8 mouse cellular contexts compared by ENCODE assay signal in the genomic region with DNA sequence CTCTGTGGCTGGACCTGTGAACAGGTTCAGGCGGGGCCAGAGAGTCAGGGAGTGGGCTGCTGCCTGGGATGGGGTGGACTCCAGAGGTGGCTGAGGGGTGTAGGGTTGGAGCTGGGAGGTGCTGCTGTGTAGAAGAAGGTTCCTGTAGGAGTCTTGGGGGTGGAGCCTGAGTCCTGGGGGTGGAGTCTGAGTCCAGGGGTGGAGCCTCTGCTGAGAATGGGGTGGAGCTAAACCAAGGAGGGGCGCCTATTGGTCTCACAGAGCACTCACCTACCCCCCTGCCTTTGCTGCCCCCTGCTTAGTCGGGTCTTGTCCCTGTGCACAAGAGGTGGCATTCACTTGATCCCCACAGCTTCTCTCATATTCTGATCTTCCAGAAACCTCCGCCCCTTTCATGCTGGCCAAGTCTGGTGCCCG. TPM values are rescaled to one million over a fixed set of nuclear protein-coding genes. Genes with fewer than 3 reads are reported as not detected.
DNase-seq lines count a peak whose midpoint lies in the region; ATAC-seq lines count a peak whose summit lies in the region.

No protein-coding gene starts in this region.

- ATAC-seq in cerebellum, adult (ENCODE audit: insufficient number of reproducible peaks, low FRiP score, low TSS enrichment) = peak; percentile 19
- peak; percentile 65 for ATAC-seq in forebrain, embryonic 13.5 days
- peak; percentile 31 for ATAC-seq in intestine, embryonic 15.5 days
- peak; percentile 48 for ATAC-seq in neural tube, embryonic 15.5 days (ENCODE audit: low FRiP score)

- no peak overlapping the region for H3K27ac ChIP-seq in forebrain, embryonic 13.5 days
- no peak overlapping the region for H3K27ac ChIP-seq in intestine, embryonic 15.5 days
- H3K27ac ChIP-seq in neural tube, embryonic 15.5 days (replicated peaks) = no peak overlapping the region

- no peaks in the 10 kb centered on the region for H3K36me3 ChIP-seq in forebrain, embryonic 13.5 days (ENCODE audit: poor library complexity, severe bottlenecking)
- H3K36me3 ChIP-seq in intestine, embryonic 15.5 days = no peaks in the 10 kb centered on the region
- no peaks in the 10 kb centered on the region for H3K36me3 ChIP-seq in neural tube, embryonic 15.5 days

- H3K9me3 ChIP-seq in forebrain, embryonic 13.5 days (replicated peaks) = no peaks in the 10 kb centered on the region
- no peaks in the 10 kb centered on the region for H3K9me3 ChIP-seq in intestine, embryonic 15.5 days
- no peaks in the 10 kb centered on the region for H3K9me3 ChIP-seq in neural tube, embryonic 15.5 days (replicated peaks)

- no peak overlapping the region for H3K4me3 ChIP-seq in forebrain, embryonic 13.5 days
- H3K4me3 ChIP-seq in intestine, embryonic 15.5 days (replicated peaks) = no peak overlapping the region
- no peak overlapping the region for H3K4me3 ChIP-seq in neural tube, embryonic 15.5 days (replicated peaks)

- H3K27me3 ChIP-seq in forebrain, embryonic 13.5 days = no peaks in the 10 kb centered on the region
- no peaks in the 10 kb centered on the region for H3K27me3 ChIP-seq in intestine, embryonic 15.5 days (replicated peaks)
- H3K27me3 ChIP-seq in neural tube, embryonic 15.5 days (replicated peaks) = no peaks in the 10 kb centered on the region; the same call in 1 of the 2 replicates

- H3K4me1 ChIP-seq in forebrain, embryonic 13.5 days = peaks cover 11% of the 10 kb centered on the region; the same call in 1 of the 2 replicates
- H3K4me1 ChIP-seq in intestine, embryonic 15.5 days (replicated peaks) = peaks cover 27% of the 10 kb centered on the region
- H3K4me1 ChIP-seq in neural tube, embryonic 15.5 days = peaks cover 12% of the 10 kb centered on the region

- H3K9ac ChIP-seq in forebrain, embryonic 13.5 days = no peak overlapping the region
- H3K9ac ChIP-seq in intestine, embryonic 15.5 days = no peak overlapping the region
- H3K9ac ChIP-seq in neural tube, embryonic 15.5 days (replicated peaks) = no peak overlapping the region

- WGBS in forebrain, embryonic 13.5 days = 57% methylated on average over 5 of the region's 5 CpGs
- 69% methylated on average over 5 of the region's 5 CpGs for WGBS in intestine, embryonic 15.5 days
- 72% methylated on average over 5 of the region's 5 CpGs for WGBS in neural tube, embryonic 15.5 days

- DNase-seq in cerebellum, postnatal 4 days (ENCODE audit: low spot score in 2 of 2) = no peak
- peak; percentile 70 for DNase-seq in adrenal gland, postnatal 14 days
- peak; percentile 56 to 61 for DNase-seq in lung, adult 18-20 months
- DNase-seq in right cerebral cortex, postnatal 10 days (ENCODE audit: low spot score in 2 of 2) = no peak

- peak overlapping the region; percentile 17; the same call in 1 of the 2 replicates for H3K4me2 ChIP-seq in forebrain, embryonic 13.5 days
- peak overlapping the region; percentile 45; the same call in 1 of the 2 replicates for H3K4me2 ChIP-seq in intestine, embryonic 15.5 days (replicated peaks)
- peak overlapping the region; percentile 38; the same call in 1 of the 2 replicates for H3K4me2 ChIP-seq in neural tube, embryonic 15.5 days

RNA-seq across cellular contexts. Expression of gene Ttc7, which starts 31.9 kb away (rescaled TPM):
- total RNA-seq in adrenal gland, postnatal 14 days (2021) = 13.2 TPM in 2 replicates
- polyA plus RNA-seq in forebrain, embryonic 13.5 days (2015; fragmentation: Nextera tagmentation; extraction: Ambion mirVana) = 3.5 and 5.1 TPM in 2 replicates
- 22.0 and 24.7 TPM in 2 replicates for polyA plus RNA-seq in intestine, embryonic 15.5 days (2015; fragmentation: Nextera tagmentation; extraction: Ambion mirVana)
- 7.2 and 12.0 TPM in 2 replicates for polyA plus RNA-seq in neural tube, embryonic 15.5 days (2015; fragmentation: Nextera tagmentation; extraction: Ambion mirVana)

RNA-seq across cellular contexts. Expression of gene Mcfd2, which starts 48.8 kb away (rescaled TPM):
- 167 and 183 TPM in 2 replicates for total RNA-seq in adrenal gland, postnatal 14 days (2021)
- polyA plus RNA-seq in forebrain, embryonic 13.5 days (2015; fragmentation: Nextera tagmentation; extraction: Ambion mirVana) = 53.1 and 53.5 TPM in 2 replicates
- 117 and 139 TPM in 2 replicates for polyA plus RNA-seq in intestine, embryonic 15.5 days (2015; fragmentation: Nextera tagmentation; extraction: Ambion mirVana)
- polyA plus RNA-seq in neural tube, embryonic 15.5 days (2015; fragmentation: Nextera tagmentation; extraction: Ambion mirVana) = 45.3 and 57.3 TPM in 2 replicates

Comparison
In these comparisons a context has a peak if more than half of its experiments do, and no peak if none do; other contexts are left out.
1. DNase-seq: peak in adrenal gland, postnatal 14 days (single experiment) and lung, adult 18-20 months (2 of 2); none in cerebellum, postnatal 4 days (0 of 2) and right cerebral cortex, postnatal 10 days (0 of 2).
2. Peak in every context shown above with its lines, with median percentiles within 50 percentile points of each other: ATAC-seq and H3K4me2 ChIP-seq.